Mouse (Mus musculus): ENCODE data around the gene Slamf9. TPM values are rescaled to one million over a fixed set of nuclear protein-coding genes. Genes with fewer than 3 reads are reported as not detected.

The Slamf9 gene
- total and polyA plus RNA-seq, 3 experiments = 0.38 TPM; not detected in 2

DNA sequence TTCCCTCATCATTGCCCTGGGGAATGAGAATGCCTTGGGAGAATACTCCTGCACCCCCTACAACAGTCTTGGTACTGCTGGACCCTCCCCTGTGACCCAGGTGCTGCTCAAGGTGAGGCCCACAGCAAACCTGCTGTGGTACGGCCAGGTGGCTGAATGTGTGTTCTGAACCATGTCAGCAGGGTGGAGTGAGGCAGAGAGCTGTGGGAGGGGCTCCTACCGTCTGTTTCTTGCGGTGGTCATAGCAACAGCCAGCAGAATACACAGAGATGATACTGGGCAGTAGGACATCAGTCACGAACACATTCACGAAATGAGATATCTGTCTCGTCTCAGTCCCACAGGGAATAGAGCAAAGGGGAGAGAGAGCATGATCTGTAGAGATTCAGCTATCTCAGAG is 18.4 kb downstream of the Slamf9 start:
- Histone ChIP-seq H3K36me3 (ENCODE audit: control insufficient read depth in 1 of 2, insufficient read depth in 2 of 2, low read length in 2 of 2) (no peaks in the 10 kb centered on the region), H3K79me2 (ENCODE audit: control insufficient read depth, insufficient read depth, low read length, poor library complexity) (no peaks in the 10 kb centered on the region), H3K9me3 (replicated peaks; ENCODE audit: insufficient read depth, low read length) (no peaks in the 10 kb centered on the region), H3K27ac (ENCODE audit: control insufficient read depth, low read depth, low read length) (no peak overlapping the region), H3K4me3 (ENCODE audit: control insufficient read depth in 1 of 2, insufficient read depth in 1 of 2, low read depth in 2 of 2, low read length in 2 of 2) (no peak overlapping the region), H3K27me3 (ENCODE audit: control insufficient read depth in 1 of 2, insufficient read depth in 2 of 2, low read length in 2 of 2) (no peaks in the 10 kb centered on the region; a peak in 1 of 4 replicates), H3K4me1 (ENCODE audit: control insufficient read depth in 1 of 2, insufficient read depth in 2 of 2, low read length in 2 of 2) (no peaks in the 10 kb centered on the region), H3K9ac (ENCODE audit: control insufficient read depth, low read depth, low read length, poor library complexity, severe bottlenecking) (no peak overlapping the region)
- TF ChIP-seq MAZ (IDR thresholded peaks at IDR 0.05; ENCODE audit: low read depth, low read length) (no peak), UBTF (IDR thresholded peaks at IDR 0.05; ENCODE audit: borderline replicate concordance, insufficient read depth, low read depth, low read length) (no peak), NRF1 (IDR thresholded peaks at IDR 0.05; ENCODE audit: insufficient read depth, low read depth, low read length, poor library complexity, severe bottlenecking) (no peak), GATA1 (IDR thresholded peaks at IDR 0.05; ENCODE audit: low read depth, low read length) (no peak), POLR2AphosphoS2 (IDR thresholded peaks at IDR 0.05; ENCODE audit: low read length) (no peak), CTCF (IDR thresholded peaks at IDR 0.05 in 2 of 3, conservative IDR thresholded peaks at IDR 0.05 in 1 of 3; ENCODE audit: control insufficient read depth in 1 of 3, insufficient read depth in 1 of 3, low read depth in 2 of 3, low read length in 3 of 3, poor library complexity in 1 of 3, severe bottlenecking in 1 of 3) (no peak), RAD21 (IDR thresholded peaks at IDR 0.05; ENCODE audit: low read depth, low read length) (no peak), ETS1 (IDR thresholded peaks at IDR 0.05; ENCODE audit: low read depth, low read length) (no peak), BHLHE40 (IDR thresholded peaks at IDR 0.05; ENCODE audit: borderline replicate concordance, low read depth, low read length) (no peak)
- no peak for DNase-seq (ENCODE audit: low read depth, low spot score)

DNA sequence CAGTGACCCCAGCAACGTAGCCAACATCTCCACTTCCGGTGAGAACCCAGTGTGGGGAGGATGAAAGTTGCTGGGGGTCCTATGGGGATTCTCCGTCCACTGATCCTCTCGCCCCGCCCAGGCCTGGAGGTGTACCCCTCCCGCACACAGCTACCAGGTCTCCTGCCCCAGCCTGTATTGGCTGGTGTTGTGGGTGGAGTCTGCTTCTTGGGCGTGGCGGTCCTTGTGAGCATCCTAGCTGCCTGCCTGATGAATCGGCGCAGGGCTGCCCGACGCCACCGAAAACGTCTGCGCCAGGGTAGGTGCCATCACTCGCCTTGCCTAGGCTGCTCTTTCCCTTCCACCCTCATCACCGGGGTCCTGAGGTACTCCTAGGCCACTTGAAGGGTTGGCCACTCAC is 20.9 kb downstream of the Slamf9 start:
- Histone ChIP-seq H3K27ac (ENCODE audit: control insufficient read depth, low read depth, low read length) (no peak overlapping the region), H3K9ac (ENCODE audit: control insufficient read depth, low read depth, low read length, poor library complexity, severe bottlenecking) (no peak overlapping the region), H3K4me1 (ENCODE audit: control insufficient read depth in 1 of 2, insufficient read depth in 2 of 2, low read length in 2 of 2) (peaks cover 0 to 8% of the 10 kb centered on the region in 2 experiments; a peak in 2 of 4 replicates), H3K4me3 (ENCODE audit: control insufficient read depth in 1 of 2, insufficient read depth in 1 of 2, low read depth in 2 of 2, low read length in 2 of 2) (no peak overlapping the region), H3K79me2 (ENCODE audit: control insufficient read depth, insufficient read depth, low read length, poor library complexity) (peaks cover 9% of the 10 kb centered on the region), H3K9me3 (replicated peaks; ENCODE audit: insufficient read depth, low read length) (no peaks in the 10 kb centered on the region), H3K27me3 (ENCODE audit: control insufficient read depth in 1 of 2, insufficient read depth in 2 of 2, low read length in 2 of 2) (no peaks in the 10 kb centered on the region; a peak in 1 of 4 replicates), H3K36me3 (ENCODE audit: control insufficient read depth in 1 of 2, insufficient read depth in 2 of 2, low read length in 2 of 2) (peaks cover 0 to 2% of the 10 kb centered on the region in 2 experiments; a peak in 1 of 4 replicates)
- no peak for DNase-seq (ENCODE audit: low read depth, low spot score)
- TF ChIP-seq BHLHE40 (IDR thresholded peaks at IDR 0.05; ENCODE audit: borderline replicate concordance, low read depth, low read length) (no peak), ZMIZ1 (IDR thresholded peaks at IDR 0.05; ENCODE audit: low read depth, low read length) (no peak), SMC3 (IDR thresholded peaks at IDR 0.05; ENCODE audit: low read depth, low read length) (no peak), KAT2A (conservative IDR thresholded peaks at IDR 0.05; ENCODE audit: low read depth, low read length) (no peak), ELF1 (IDR thresholded peaks at IDR 0.05; ENCODE audit: low read depth, low read length) (no peak), NELFE (IDR thresholded peaks at IDR 0.05; ENCODE audit: low read depth, low read length) (no peak), E2F4 (IDR thresholded peaks at IDR 0.05; ENCODE audit: borderline replicate concordance, low read depth, low read length) (no peak), MAX (IDR thresholded peaks at IDR 0.05; ENCODE audit: low read length) (no peak), MYB (IDR thresholded peaks at IDR 0.05; ENCODE audit: low read depth, low read length) (no peak), POLR2AphosphoS2 (IDR thresholded peaks at IDR 0.05; ENCODE audit: low read length) (no peak), JUND (IDR thresholded peaks at IDR 0.05; ENCODE audit: low read depth, low read length) (no peak), TCF12 (IDR thresholded peaks at IDR 0.05; ENCODE audit: low read depth, low read length) (no peak), CHD1 (IDR thresholded peaks at IDR 0.05; ENCODE audit: low read depth, low read length) (no peak), CHD2 (IDR thresholded peaks at IDR 0.05; ENCODE audit: low read length) (no peak), RAD21 (IDR thresholded peaks at IDR 0.05; ENCODE audit: low read depth, low read length) (no peak), MEF2A (IDR thresholded peaks at IDR 0.05; ENCODE audit: extremely low read depth, insufficient replicate concordance, low read depth, low read length, poor library complexity, severe bottlenecking) (no peak), GATA1 (IDR thresholded peaks at IDR 0.05; ENCODE audit: low read depth, low read length) (no peak)

Measured in MEL (cell line).